Mouse (Mus musculus): ENCODE data around the gene Rdh16. TPM values are rescaled to one million over a fixed set of nuclear protein-coding genes. Genes with fewer than 3 reads are reported as not detected.
"Not testable (repeated sequence)": the region's sequence is repeated elsewhere in the genome, so short reads cannot be mapped to it uniquely, and the experiment has no call there.

Gene Rdh16
- polyA plus RNA-seq, 1 experiment from 2014 or later: not detected

- Histone ChIP-seq H3K27me3 (ENCODE audit: control insufficient read depth, insufficient read depth, low read length) (no peaks in the 10 kb centered on the region), H3K4me1 (ENCODE audit: control insufficient read depth, insufficient read depth, low read length) (no peaks in the 10 kb centered on the region), H3K9me3 (replicated peaks; ENCODE audit: control insufficient read depth, low read length) (no peaks in the 10 kb centered on the region), H3K36me3 (replicated peaks; ENCODE audit: control insufficient read depth, insufficient read depth, low read depth, low read length) (no peaks in the 10 kb centered on the region), H3K9ac (replicated peaks; ENCODE audit: low read length) (no peak overlapping the region), H3K27ac (replicated peaks; ENCODE audit: low read depth, low read length) (no peak overlapping the region), H3K4me2 (ENCODE audit: low read depth, low read length) (no peak overlapping the region), H3K4me3 (ENCODE audit: low read depth, low read length) (no peak overlapping the region)
- 90% methylated on average over 1 of the region's 1 CpGs for WGBS
- DNase-seq (ENCODE audit: low spot score): no peak
- ATAC-seq (replicated peaks; ENCODE audit: insufficient number of reproducible peaks, low FRiP score, low TSS enrichment, low read depth): no peak
Measured at GRCm38 (mm10) chr10:127891481-127891880, 90.5 kb downstream of the Rdh16 start.

DNA sequence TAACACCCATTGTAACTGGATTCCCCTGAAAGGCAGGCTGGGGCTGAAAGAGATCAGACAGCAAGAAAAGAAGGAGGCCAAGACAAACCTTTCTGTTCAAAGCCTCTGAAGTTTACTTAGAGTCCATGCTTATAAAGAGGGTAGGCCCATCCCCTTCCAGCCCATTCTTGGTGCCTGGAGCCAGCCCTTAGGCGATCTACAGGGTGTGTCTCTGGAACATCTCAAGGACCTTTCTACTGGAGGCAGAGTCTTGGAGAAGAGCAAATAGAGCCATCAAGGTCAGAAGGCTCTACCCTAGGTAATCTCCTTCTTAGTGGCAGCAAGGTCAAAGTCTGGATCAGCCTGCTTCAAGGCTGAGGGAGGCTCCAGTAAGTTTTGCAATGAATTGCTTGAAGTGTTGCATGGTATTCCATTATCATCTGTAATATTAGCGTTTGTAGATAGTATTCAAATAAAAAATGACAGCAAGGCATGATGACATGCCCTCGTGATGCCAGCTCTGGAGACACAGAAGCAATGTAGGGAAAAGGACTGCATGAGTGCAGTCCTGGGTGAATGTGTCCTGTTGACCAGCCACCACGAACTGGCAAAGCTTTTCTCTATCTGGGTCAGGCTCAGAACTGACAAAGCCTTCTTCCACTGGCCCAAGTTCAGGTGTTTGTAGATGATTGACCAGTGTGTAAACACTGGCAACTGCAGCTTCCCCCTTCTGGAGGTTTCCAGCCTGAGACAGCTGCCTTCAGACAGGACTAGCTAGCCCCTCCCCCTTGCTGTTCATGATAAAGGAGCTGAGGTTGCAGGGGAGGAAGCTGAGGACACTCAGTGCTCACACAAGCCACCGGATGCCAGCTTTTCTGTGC is 92.4 kb downstream of the Rdh16 start:
- 61% methylated on average over 5 of the region's 5 CpGs for WGBS
- not testable (repeated sequence) for H3K27ac ChIP-seq (replicated peaks; ENCODE audit: low read depth, low read length)

More for the DNA sequence above, 92.4 kb downstream of the Rdh16 start:
- H3K4me1 ChIP-seq (ENCODE audit: control insufficient read depth, insufficient read depth, low read length); H3K9ac ChIP-seq (replicated peaks; ENCODE audit: low read length); H3K36me3 ChIP-seq (replicated peaks; ENCODE audit: control insufficient read depth, insufficient read depth, low read depth, low read length); ATAC-seq (replicated peaks; ENCODE audit: insufficient number of reproducible peaks, low FRiP score, low TSS enrichment, low read depth); H3K4me3 ChIP-seq (ENCODE audit: low read depth, low read length); H3K4me2 ChIP-seq (ENCODE audit: low read depth, low read length); H3K27me3 ChIP-seq (ENCODE audit: control insufficient read depth, insufficient read depth, low read length); H3K9me3 ChIP-seq (replicated peaks; ENCODE audit: control insufficient read depth, low read length); DNase-seq (ENCODE audit: low spot score): not testable (repeated sequence)

Other genes with a start within 250 kb of the Rdh16 start
- 55.5 and 59.0 TPM in 2 replicates for gene Lrp1, start 180.0 kb upstream of the Rdh16 start, polyA plus RNA-seq (2014; fragmentation: Nextera tagmentation; extraction: Ambion mirVana)
- 8.1 and 8.2 TPM in 2 replicates for gene Stat6, start 158.2 kb upstream of the Rdh16 start, polyA plus RNA-seq (2014; fragmentation: Nextera tagmentation; extraction: Ambion mirVana)
- 11.2 and 11.7 TPM in 2 replicates for gene Nemp1, start 134.3 kb upstream of the Rdh16 start, polyA plus RNA-seq (2014; fragmentation: Nextera tagmentation; extraction: Ambion mirVana)
- gene Nab2, start 132.6 kb upstream of the Rdh16 start, polyA plus RNA-seq (2014; fragmentation: Nextera tagmentation; extraction: Ambion mirVana): 8.0 and 9.3 TPM in 2 replicates
- 0.40 and 0.55 TPM in 2 replicates for gene Myo1a, start 96.0 kb upstream of the Rdh16 start, polyA plus RNA-seq (2014; fragmentation: Nextera tagmentation; extraction: Ambion mirVana)
- 1.9 and 2.9 TPM in 2 replicates for gene Tac2, start 76.7 kb upstream of the Rdh16 start, polyA plus RNA-seq (2014; fragmentation: Nextera tagmentation; extraction: Ambion mirVana)
- gene Zbtb39, start 61.6 kb upstream of the Rdh16 start, polyA plus RNA-seq (2014; fragmentation: Nextera tagmentation; extraction: Ambion mirVana): 6.5 and 7.4 TPM in 2 replicates
- gene Gpr182, start 49.4 kb upstream of the Rdh16 start, polyA plus RNA-seq (2014; fragmentation: Nextera tagmentation; extraction: Ambion mirVana): 0.28 and 0.45 TPM in 2 replicates
- gene Rdh1, start 41.4 kb upstream of the Rdh16 start, polyA plus RNA-seq (2014; fragmentation: Nextera tagmentation; extraction: Ambion mirVana): not detected in 2 replicates
- not detected in 2 replicates for gene Rdh16f1, start 41.4 kb upstream of the Rdh16 start, polyA plus RNA-seq (2014; fragmentation: Nextera tagmentation; extraction: Ambion mirVana)
- gene Rdh9, start 24.8 kb upstream of the Rdh16 start, polyA plus RNA-seq (2014; fragmentation: Nextera tagmentation; extraction: Ambion mirVana): not detected in 2 replicates
- gene Rdh19, start 48.8 kb downstream of the Rdh16 start, polyA plus RNA-seq (2014; fragmentation: Nextera tagmentation; extraction: Ambion mirVana): not detected in 2 replicates
- not detected in 2 replicates for gene Rdh16f2, start 65.3 kb downstream of the Rdh16 start, polyA plus RNA-seq (2014; fragmentation: Nextera tagmentation; extraction: Ambion mirVana)
- gene Rdh7, start 87.7 kb downstream of the Rdh16 start, polyA plus RNA-seq (2014; fragmentation: Nextera tagmentation; extraction: Ambion mirVana): not detected in 2 replicates
- gene Sdr9c7, start 97.4 kb downstream of the Rdh16 start, polyA plus RNA-seq (2014; fragmentation: Nextera tagmentation; extraction: Ambion mirVana): not detected in 2 replicates
- not detected in 2 replicates for gene Hsd17b6, start 206.5 kb downstream of the Rdh16 start, polyA plus RNA-seq (2014; fragmentation: Nextera tagmentation; extraction: Ambion mirVana)
- gene Prim1, start 214.0 kb downstream of the Rdh16 start, polyA plus RNA-seq (2014; fragmentation: Nextera tagmentation; extraction: Ambion mirVana): 121 and 132 TPM in 2 replicates
- 1,020 and 1,060 TPM in 2 replicates for gene Naca, start 234.4 kb downstream of the Rdh16 start, polyA plus RNA-seq (2014; fragmentation: Nextera tagmentation; extraction: Ambion mirVana)